Mouse (Mus musculus): Measurements from ENCODE around the gene Prss45.

GRCm38 (mm10) chr9:110858523-110858922 is 24.1 kb downstream of the Prss45 start:
- TF ChIP-seq POLR2A (IDR thresholded peaks at IDR 0.05; ENCODE audit: low read depth, low read length) (no peak), ZC3H11A (IDR thresholded peaks at IDR 0.05; ENCODE audit: low read depth, low read length) (no peak), CTCF (conservative IDR thresholded peaks at IDR 0.05 in 1 of 2, IDR thresholded peaks at IDR 0.05 in 1 of 2; ENCODE audit: low read depth in 2 of 2, low read length in 2 of 2) (no peak), USF2 (conservative IDR thresholded peaks at IDR 0.05; ENCODE audit: low read depth, low read length) (no peak), ELF1 (IDR thresholded peaks at IDR 0.05; ENCODE audit: low read depth, low read length) (no peak), MAZ (IDR thresholded peaks at IDR 0.05; ENCODE audit: low read depth, low read length) (no peak), MAX (IDR thresholded peaks at IDR 0.05; ENCODE audit: low read length) (no peak), EP300 (IDR thresholded peaks at IDR 0.05; ENCODE audit: low read length) (no peak), KAT2A (IDR thresholded peaks at IDR 0.05; ENCODE audit: insufficient replicate concordance, low read length) (no peak), CHD1 (IDR thresholded peaks at IDR 0.05; ENCODE audit: low read depth, low read length) (no peak), NRF1 (IDR thresholded peaks at IDR 0.05; ENCODE audit: low read depth, low read length) (no peak), SMC3 (IDR thresholded peaks at IDR 0.05; ENCODE audit: low read depth, low read length) (no peak), BHLHE40 (IDR thresholded peaks at IDR 0.05; ENCODE audit: low read depth, low read length) (no peak), RCOR1 (conservative IDR thresholded peaks at IDR 0.05; ENCODE audit: low read depth, low read length) (no peak)

Data from CH12.LX (cell line).